Mouse (Mus musculus): Measurements from ENCODE around the gene Clpsl2.

- TF ChIP-seq MAFK (IDR thresholded peaks at IDR 0.05; ENCODE audit: insufficient read depth, low read depth, low read length), result no peak
- TF ChIP-seq CHD2 (IDR thresholded peaks at IDR 0.05; ENCODE audit: low read depth, low read length), result no peak
- TF ChIP-seq HCFC1 (IDR thresholded peaks at IDR 0.05; ENCODE audit: borderline replicate concordance, insufficient read depth, low read length), result no peak
These were observed 37.3 kb downstream of the Clpsl2 start for GRCm38 (mm10) chr17:28586509-28586908.
